Mouse (Mus musculus): ENCODE data around the gene Sbk2.

- TF ChIP-seq CTCF (IDR thresholded peaks at IDR 0.05; ENCODE audit: low read depth) (peak; percentile 34), EP300 (optimal IDR thresholded peaks at IDR 0.05) (no peak)
Measured at GRCm38 (mm10) chr7:4976832-4977231, 12.6 kb upstream of the Sbk2 start.
